Mouse (Mus musculus): Measurements from ENCODE around the gene Bag2.

Gene Bag2

GRCm38 (mm10) chr1:33757491-33758041, at the start of gene Bag2:
Gene Bag2, minus strand, starts transcription at chr1:33757795.
- peak; percentile 29 for DNase-seq (ENCODE audit: low read depth, low spot score)

GRCm38 (mm10) chr1:33803323-33803722, 45.7 kb upstream of the Bag2 start:
- DNase-seq (ENCODE audit: low read depth, low spot score): no peak

GRCm38 (mm10) chr1:33799620-33800019, 42.0 kb upstream of the Bag2 start:
- no peak for DNase-seq (ENCODE audit: low read depth, low spot score)

- no peak for DNase-seq (ENCODE audit: low read depth, low spot score)
These were observed 30.9 kb upstream of the Bag2 start for GRCm38 (mm10) chr1:33788493-33788892.

GRCm38 (mm10) chr1:33788072-33788471, 30.5 kb upstream of the Bag2 start:
- no peak for DNase-seq (ENCODE audit: low read depth, low spot score)

- DNase-seq (ENCODE audit: low read depth, low spot score): no peak
These were observed 27.0 kb upstream of the Bag2 start for GRCm38 (mm10) chr1:33784561-33784960.

GRCm38 (mm10) chr1:33776175-33776611, 18.6 kb upstream of the Bag2 start:
- no peak for DNase-seq (ENCODE audit: low read depth, low spot score)

GRCm38 (mm10) chr1:33772106-33772505, 14.5 kb upstream of the Bag2 start:
- no peak for DNase-seq (ENCODE audit: low read depth, low spot score)

GRCm38 (mm10) chr1:33771621-33772020, 14.0 kb upstream of the Bag2 start:
- DNase-seq (ENCODE audit: low read depth, low spot score): no peak

- DNase-seq (ENCODE audit: low read depth, low spot score): no peak
These were observed 11.2 kb upstream of the Bag2 start for GRCm38 (mm10) chr1:33768827-33769226.

- no peak for DNase-seq (ENCODE audit: low read depth, low spot score)
These were observed 10.6 kb upstream of the Bag2 start for GRCm38 (mm10) chr1:33768091-33768787.

- DNase-seq (ENCODE audit: low read depth, low spot score): no peak
These were observed 9.2 kb upstream of the Bag2 start for GRCm38 (mm10) chr1:33766520-33767508.

- no peak for DNase-seq (ENCODE audit: low read depth, low spot score)
These were observed 8.0 kb upstream of the Bag2 start for GRCm38 (mm10) chr1:33765468-33766080.

- no peak for DNase-seq (ENCODE audit: low read depth, low spot score)
These were observed 6.2 kb upstream of the Bag2 start for GRCm38 (mm10) chr1:33763826-33764225.

- DNase-seq (ENCODE audit: low read depth, low spot score): no peak
These were observed 893 bp upstream of the Bag2 start for GRCm38 (mm10) chr1:33758488-33758887.

GRCm38 (mm10) chr1:33757033-33757413, 572 bp downstream of the Bag2 start:
- no peak for DNase-seq (ENCODE audit: low read depth, low spot score)

- no peak for DNase-seq (ENCODE audit: low read depth, low spot score)
These were observed 1.1 kb downstream of the Bag2 start for GRCm38 (mm10) chr1:33756258-33757032.

- DNase-seq (ENCODE audit: low read depth, low spot score): no peak
These were observed 1.8 kb downstream of the Bag2 start for GRCm38 (mm10) chr1:33755799-33756198.

- DNase-seq (ENCODE audit: low read depth, low spot score): no peak
These were observed 2.4 kb downstream of the Bag2 start for GRCm38 (mm10) chr1:33754965-33755735.

- DNase-seq (ENCODE audit: low read depth, low spot score): no peak
These were observed 3.5 kb downstream of the Bag2 start for GRCm38 (mm10) chr1:33754089-33754488.
